Mouse (Mus musculus): ENCODE measurements around the gene Nudt22. TPM values are rescaled to one million over a fixed set of nuclear protein-coding genes. Genes with fewer than 3 reads are reported as not detected.

Gene Nudt22
- polyA plus RNA-seq (2012; ENCODE audit: insufficient read depth, insufficient read length, low replicate concordance, missing spikeins), result not detected in 2 replicates

DNA sequence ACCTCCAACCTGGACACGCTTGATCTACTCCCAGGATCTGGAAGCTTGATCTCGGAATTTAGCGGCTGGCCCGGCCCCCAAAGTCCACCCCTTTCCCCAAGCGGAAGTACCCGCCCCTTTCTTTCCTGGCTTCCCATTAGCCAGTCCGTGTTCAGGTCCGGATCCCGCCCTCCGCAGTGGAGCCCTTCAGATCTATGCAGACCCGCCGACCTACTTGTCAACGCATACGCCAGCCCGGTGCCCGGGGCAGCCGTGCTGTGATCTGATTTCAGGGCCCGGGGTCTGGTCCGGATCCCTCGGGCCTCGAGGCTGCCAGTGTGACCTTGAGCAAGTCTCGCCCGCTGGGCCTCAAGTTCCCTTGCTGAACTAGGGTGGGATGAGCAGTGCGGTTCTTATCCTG, at the start of gene Nudt22, which contains the start of gene Trpt1:
Gene Nudt22 (minus strand): TSS at position 112 of the 400 bp plus-strand sequence.
Gene Trpt1 (plus strand): TSS at position 126 of the 400 bp plus-strand sequence.
- TF ChIP-seq CTCF (IDR thresholded peaks at IDR 0.05; ENCODE audit: insufficient read depth, low read depth, low read length), result no peak
- TF ChIP-seq POLR2A (IDR thresholded peaks at IDR 0.05; ENCODE audit: insufficient read depth, low read depth, low read length), result peak; percentile 65
- WGBS, result under 1% methylated on average over 24 of the region's 24 CpGs
- H3K27ac ChIP-seq (ENCODE audit: insufficient read depth, low read depth, low read length), result peak within 1 kb of the TSS; percentile 28; the same call in 1 of the 2 replicates
- peaks cover 38% of the 10 kb centered on the region for H3K4me1 ChIP-seq (ENCODE audit: control insufficient read depth, insufficient read depth, low read length)
- peak within 1 kb of the TSS; percentile 67 for H3K4me3 ChIP-seq (ENCODE audit: insufficient read depth, low read depth, low read length)

DNA sequence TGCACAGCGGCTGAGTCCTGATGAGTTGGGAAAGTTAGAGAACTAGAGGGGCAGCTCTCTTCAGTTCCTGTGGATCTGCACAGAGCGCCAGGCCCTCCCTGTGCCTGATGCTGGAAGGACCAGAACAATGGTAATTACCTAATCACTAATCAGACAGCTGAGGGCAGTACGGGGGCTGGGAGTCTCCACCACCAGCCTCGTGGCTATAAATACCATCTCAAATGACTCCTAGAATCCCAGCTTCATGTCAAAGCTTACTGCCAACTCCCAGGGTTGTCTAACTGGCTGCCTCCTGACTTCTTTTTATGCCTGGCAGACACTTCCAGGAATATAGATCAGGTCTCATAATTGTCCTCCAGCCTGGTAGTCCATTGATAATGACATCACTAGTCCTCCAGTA, 48.8 kb upstream of the Nudt22 start:
- Histone ChIP-seq H3K27ac (ENCODE audit: insufficient read depth, low read depth, low read length) (peak overlapping the region; percentile 84), H3K4me3 (ENCODE audit: insufficient read depth, low read depth, low read length) (no peak overlapping the region), H3K4me1 (ENCODE audit: control insufficient read depth, insufficient read depth, low read length) (peaks cover 21% of the 10 kb centered on the region)
- WGBS, result 21% methylated on average over 4 of the region's 4 CpGs
- TF ChIP-seq POLR2A (IDR thresholded peaks at IDR 0.05; ENCODE audit: insufficient read depth, low read depth, low read length), result no peak

DNA sequence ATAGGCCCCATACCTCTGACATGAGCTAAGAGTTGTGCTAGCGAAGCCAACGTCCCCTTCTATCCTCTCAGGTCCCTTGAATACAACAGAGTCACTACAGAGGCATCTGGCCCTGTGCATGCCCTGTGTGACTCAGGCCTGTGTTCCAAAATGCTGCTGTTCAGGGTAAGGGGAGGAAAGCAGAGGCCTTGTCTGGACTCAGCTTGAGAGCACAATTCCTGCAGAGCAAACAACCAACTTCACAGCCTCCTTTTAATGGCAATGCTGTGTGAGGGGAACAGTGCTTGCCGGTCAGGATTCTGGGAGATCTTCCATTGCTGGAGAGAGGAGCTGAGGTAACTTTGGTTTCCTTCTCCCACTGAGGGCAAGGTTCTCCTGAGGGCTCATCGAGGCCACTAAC, 48.4 kb upstream of the Nudt22 start:
- no peak overlapping the region for H3K4me3 ChIP-seq (ENCODE audit: insufficient read depth, low read depth, low read length)
- peaks cover 21% of the 10 kb centered on the region for H3K4me1 ChIP-seq (ENCODE audit: control insufficient read depth, insufficient read depth, low read length)
- H3K27ac ChIP-seq (ENCODE audit: insufficient read depth, low read depth, low read length), result peak overlapping the region; percentile 84
- 44% methylated on average over 4 of the region's 4 CpGs for WGBS
- TF ChIP-seq CTCF (IDR thresholded peaks at IDR 0.05; ENCODE audit: insufficient read depth, low read depth, low read length) (no peak), POLR2A (IDR thresholded peaks at IDR 0.05; ENCODE audit: insufficient read depth, low read depth, low read length) (no peak)

DNA sequence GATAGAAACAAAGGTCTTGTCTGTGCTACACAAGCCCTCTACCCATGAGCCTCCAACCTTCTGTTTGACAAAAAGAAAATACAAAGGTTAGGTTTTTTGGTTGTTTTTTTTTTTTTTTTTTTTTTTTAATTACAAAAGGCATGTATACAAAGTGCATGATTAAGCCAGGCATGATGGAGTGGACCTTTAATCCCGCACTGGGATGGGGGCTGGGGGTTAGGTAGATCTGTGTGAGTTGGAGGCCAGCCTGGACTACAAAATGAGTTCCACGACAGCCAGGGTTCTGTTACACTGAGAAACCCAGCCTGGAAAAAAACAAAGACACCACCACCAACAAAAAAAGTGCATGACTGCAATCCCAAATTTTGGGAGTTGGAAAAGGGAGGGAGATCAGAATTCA, 45.3 kb upstream of the Nudt22 start:
- TF ChIP-seq CTCF (IDR thresholded peaks at IDR 0.05; ENCODE audit: insufficient read depth, low read depth, low read length), result no peak
- no peak for TF ChIP-seq POLR2A (IDR thresholded peaks at IDR 0.05; ENCODE audit: insufficient read depth, low read depth, low read length)
- H3K27ac ChIP-seq (ENCODE audit: insufficient read depth, low read depth, low read length), result peak overlapping the region; percentile 97; the same call in 1 of the 2 replicates
- H3K4me1 ChIP-seq (ENCODE audit: control insufficient read depth, insufficient read depth, low read length), result peaks cover 26% of the 10 kb centered on the region
- 75% methylated on average over 2 of the region's 2 CpGs for WGBS
- H3K4me3 ChIP-seq (ENCODE audit: insufficient read depth, low read depth, low read length), result no peak overlapping the region

DNA sequence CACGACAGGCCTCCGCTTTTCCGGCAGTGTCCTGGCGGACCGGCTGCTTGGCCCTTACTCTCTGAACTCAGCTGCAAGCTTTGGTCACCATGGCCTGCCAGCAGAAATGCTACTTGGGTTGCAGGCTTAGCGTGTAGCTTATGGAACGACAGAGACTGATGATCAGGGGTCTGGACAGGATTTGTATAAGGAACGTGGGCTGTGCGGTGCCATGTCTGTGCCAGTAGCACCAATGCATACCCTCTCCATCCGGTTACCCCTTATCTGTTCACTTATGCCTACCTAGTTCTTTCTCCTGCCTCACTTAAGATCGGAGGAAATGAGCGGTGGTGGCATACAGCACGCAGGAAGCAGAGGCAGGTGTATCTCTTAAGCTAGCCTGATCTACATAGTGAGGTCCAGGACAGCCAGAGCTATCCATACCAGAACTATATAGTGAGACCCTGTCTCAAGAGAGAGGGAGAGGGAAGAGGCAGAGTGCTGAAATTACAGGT, 44.8 kb upstream of the Nudt22 start:
- Histone ChIP-seq H3K4me3 (ENCODE audit: insufficient read depth, low read depth, low read length) (peak overlapping the region; percentile 60), H3K27ac (ENCODE audit: insufficient read depth, low read depth, low read length) (peak overlapping the region; percentile 97), H3K4me1 (ENCODE audit: control insufficient read depth, insufficient read depth, low read length) (peaks cover 26% of the 10 kb centered on the region)
- 20% methylated on average over 13 of the region's 13 CpGs for WGBS
- TF ChIP-seq POLR2A (IDR thresholded peaks at IDR 0.05; ENCODE audit: insufficient read depth, low read depth, low read length), result no peak
- TF ChIP-seq CTCF (IDR thresholded peaks at IDR 0.05; ENCODE audit: insufficient read depth, low read depth, low read length), result no peak

DNA sequence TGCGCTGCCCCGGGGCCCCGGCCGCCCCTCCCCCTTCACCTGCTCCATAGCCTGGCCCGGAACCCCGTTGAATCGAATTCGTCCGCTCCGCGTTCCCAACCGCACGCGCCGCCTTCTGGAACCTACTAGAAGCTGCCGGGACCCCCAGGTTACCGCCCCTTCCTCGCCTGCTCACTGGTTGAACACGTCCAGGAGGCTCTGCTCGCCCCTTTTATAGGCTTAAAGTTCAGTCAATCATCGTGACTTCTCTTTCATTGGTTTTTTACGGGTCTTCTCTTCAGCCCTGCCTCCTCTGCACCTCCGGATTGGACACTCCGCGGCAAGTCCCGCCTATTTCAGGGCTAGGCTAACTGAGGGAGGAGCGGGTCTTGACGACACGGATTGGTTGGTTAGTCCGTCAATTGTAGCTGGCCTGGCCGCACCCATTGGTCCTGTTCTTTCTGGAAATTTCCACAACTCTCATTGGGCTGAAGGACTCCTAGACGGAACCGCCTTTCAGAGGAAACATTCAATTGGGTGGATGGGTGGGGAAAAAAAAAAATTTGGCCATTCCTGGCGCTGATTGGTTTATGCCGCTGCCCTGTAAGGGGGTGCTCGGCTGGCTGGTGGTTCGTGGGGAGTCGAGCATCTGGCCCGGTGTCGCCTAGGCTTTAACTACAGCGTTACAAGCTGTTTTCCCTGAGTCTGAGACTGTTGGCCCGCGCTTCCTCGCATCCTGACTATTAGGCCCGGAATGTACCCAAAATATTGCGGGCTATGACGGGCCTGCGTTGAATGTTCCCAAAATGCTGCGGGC, 44.1 kb upstream of the Nudt22 start, which contains the start of gene Stip1:
Gene Stip1 (minus strand): TSS at position 127 of the 796 bp plus-strand sequence.
- no peak for TF ChIP-seq CTCF (IDR thresholded peaks at IDR 0.05; ENCODE audit: insufficient read depth, low read depth, low read length)
- TF ChIP-seq POLR2A (IDR thresholded peaks at IDR 0.05; ENCODE audit: insufficient read depth, low read depth, low read length), result peak; percentile 92
- under 1% methylated on average over 48 of the region's 49 CpGs for WGBS
- Histone ChIP-seq H3K27ac (ENCODE audit: insufficient read depth, low read depth, low read length) (peak within 1 kb of the TSS; percentile 97), H3K4me1 (ENCODE audit: control insufficient read depth, insufficient read depth, low read length) (peaks cover 21% of the 10 kb centered on the region), H3K4me3 (ENCODE audit: insufficient read depth, low read depth, low read length) (peak within 1 kb of the TSS; percentile 96)

DNA sequence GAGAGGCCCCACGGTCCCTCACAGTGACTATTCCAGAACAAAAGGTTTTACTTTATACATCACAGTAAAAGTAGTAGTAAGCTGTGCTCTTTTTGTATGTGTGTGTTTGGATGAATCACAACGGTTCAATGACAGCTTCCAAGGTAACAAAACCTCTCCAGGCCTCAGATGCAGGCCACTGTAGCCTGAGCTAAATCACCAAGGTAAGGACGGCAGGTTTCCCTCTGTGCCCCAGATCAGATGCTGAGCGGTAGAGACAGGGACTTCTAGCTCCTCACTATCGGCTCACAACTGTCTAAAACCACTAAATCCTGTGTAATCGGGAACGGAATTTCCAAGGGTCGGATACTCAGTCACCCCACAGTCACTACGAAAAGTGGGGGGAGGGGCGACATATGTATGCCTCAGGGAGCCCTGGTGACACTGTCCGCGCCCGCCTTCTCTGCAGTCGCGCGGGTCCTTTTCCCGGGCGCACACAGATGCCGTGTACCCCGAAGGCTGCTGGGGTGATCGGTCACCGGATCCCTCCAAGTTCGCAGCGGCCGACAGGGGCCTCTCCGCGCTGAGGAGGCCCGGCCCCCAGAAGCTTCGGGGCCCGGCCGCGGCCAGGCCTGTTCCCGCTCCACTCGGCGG, 43.3 kb upstream of the Nudt22 start:
- no peak; the same call in 1 of the 2 replicates for TF ChIP-seq POLR2A (IDR thresholded peaks at IDR 0.05; ENCODE audit: insufficient read depth, low read depth, low read length)
- no peak for TF ChIP-seq CTCF (IDR thresholded peaks at IDR 0.05; ENCODE audit: insufficient read depth, low read depth, low read length)
- H3K4me1 ChIP-seq (ENCODE audit: control insufficient read depth, insufficient read depth, low read length), result peaks cover 15% of the 10 kb centered on the region
- WGBS, result under 1% methylated on average over 35 of the region's 35 CpGs
- H3K4me3 ChIP-seq (ENCODE audit: insufficient read depth, low read depth, low read length), result peak overlapping the region; percentile 96
- H3K27ac ChIP-seq (ENCODE audit: insufficient read depth, low read depth, low read length), result peak overlapping the region; percentile 43

DNA sequence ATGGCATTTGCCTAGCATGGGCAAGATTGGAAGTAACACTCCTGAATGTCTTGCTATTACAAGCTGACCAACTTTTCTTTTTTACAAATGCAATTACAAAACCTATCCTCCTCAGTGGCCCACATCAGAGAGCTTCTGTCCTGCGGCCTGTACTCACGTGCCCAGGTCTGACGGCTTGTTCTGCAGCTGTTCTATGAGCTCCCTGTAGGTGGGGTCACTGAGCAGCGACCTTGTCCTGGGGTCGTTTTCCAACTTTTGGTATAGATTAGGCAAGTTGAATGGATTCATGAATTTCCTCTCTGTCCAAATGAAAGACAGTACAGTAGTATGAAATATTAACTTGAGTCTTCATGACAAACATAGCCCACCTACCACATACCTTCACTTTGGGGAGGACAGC, 38.1 kb upstream of the Nudt22 start:
- H3K4me3 ChIP-seq (ENCODE audit: insufficient read depth, low read depth, low read length), result no peak overlapping the region
- H3K27ac ChIP-seq (ENCODE audit: insufficient read depth, low read depth, low read length), result no peak overlapping the region
- TF ChIP-seq POLR2A (IDR thresholded peaks at IDR 0.05; ENCODE audit: insufficient read depth, low read depth, low read length) (no peak), CTCF (IDR thresholded peaks at IDR 0.05; ENCODE audit: insufficient read depth, low read depth, low read length) (no peak)
- 93% methylated on average over 5 of the region's 5 CpGs for WGBS
- peaks cover 10% of the 10 kb centered on the region; the same call in 1 of the 2 replicates for H3K4me1 ChIP-seq (ENCODE audit: control insufficient read depth, insufficient read depth, low read length)

DNA sequence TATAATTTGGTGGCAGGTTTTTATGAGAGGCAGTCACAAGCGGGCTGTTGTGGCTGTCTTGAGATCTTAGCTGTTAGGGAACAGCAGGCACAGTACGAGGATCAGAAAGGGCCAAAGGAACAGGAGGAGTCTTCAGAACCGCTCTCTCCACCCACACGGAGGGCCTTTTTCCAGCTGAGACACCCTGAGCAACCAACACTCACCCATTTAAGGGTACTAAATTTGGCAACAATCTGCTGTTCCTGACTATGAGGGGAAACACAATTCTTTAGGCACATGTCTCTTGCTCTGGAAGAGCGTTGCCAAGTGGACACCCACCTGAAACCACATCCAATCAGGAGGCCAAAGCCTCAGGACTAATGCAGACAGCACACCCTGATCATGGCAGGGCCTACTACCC, 33.6 kb upstream of the Nudt22 start:
- WGBS, result 46% methylated on average over 5 of the region's 5 CpGs

More for the DNA sequence above, 33.6 kb upstream of the Nudt22 start:
- peaks cover 9% of the 10 kb centered on the region; the same call in 1 of the 2 replicates for H3K4me1 ChIP-seq (ENCODE audit: control insufficient read depth, insufficient read depth, low read length)
- no peak for TF ChIP-seq POLR2A (IDR thresholded peaks at IDR 0.05; ENCODE audit: insufficient read depth, low read depth, low read length)
- TF ChIP-seq CTCF (IDR thresholded peaks at IDR 0.05; ENCODE audit: insufficient read depth, low read depth, low read length), result no peak
- H3K4me3 ChIP-seq (ENCODE audit: insufficient read depth, low read depth, low read length), result no peak overlapping the region
- no peak overlapping the region for H3K27ac ChIP-seq (ENCODE audit: insufficient read depth, low read depth, low read length)
